Mouse (Mus musculus) C2C12 (cell line): ENCODE data around the gene Grip1.

Source experiments
- CTCF ChIP-seq: IDR thresholded peaks from one replicate; pipeline ENCODE4 v1.5.1; 2011; ENCODE audit not compliant: control insufficient read depth, insufficient read depth, insufficient read length
- FOSL1 ChIP-seq: IDR thresholded peaks from one replicate; pipeline ENCODE4 v1.8.0; 2011; ENCODE audit warnings: mild to moderate bottlenecking, low read length; ENCODE audit not compliant: poor library complexity, insufficient read depth, severe bottlenecking
- USF1 ChIP-seq: IDR thresholded peaks from one replicate; pipeline ENCODE4 v1.6.1; 2011; ENCODE audit warnings: low read depth, mild to moderate bottlenecking, control low read depth, moderate library complexity

GRCm38 (mm10) chr10:119640534-119640933, 186.9 kb downstream of the Grip1 start:
- TF ChIP-seq CTCF (no peak), USF1 (no peak), FOSL1 (no peak)
